Mouse (Mus musculus) midbrain, postnatal 0 days (tissue): ENCODE results near the gene Dda1. TPM values are rescaled to one million over a fixed set of nuclear protein-coding genes. Genes with fewer than 3 reads are reported as not detected.

Source experiments
- ATAC-seq: fragments of 200-750 bp; cut with Nextera tagmentation; 2 replicates; pipeline ENCODE4 v1.8.0; 2017; ENCODE audit warnings: moderate number of reproducible peaks, mild to moderate bottlenecking, moderate TSS enrichment, moderate library complexity; ENCODE audit not compliant: low FRiP score
- DNase-seq: peaks from one replicate; pipeline ENCODE4 v3.0.0-alpha.2; 2015; ENCODE audit warnings: low spot score
- H3K27ac ChIP-seq: fragments of 300-500 bp; sonication (generic); 2 replicates; pipeline ENCODE4 v1.5.1; 2014; ENCODE audit warnings: low read depth, mild to moderate bottlenecking, low read length, mixed read lengths
- H3K27me3 ChIP-seq: fragments of 300-500 bp; sonication (generic); 2 replicates; pipeline ENCODE4 v1.6.1; 2014; ENCODE audit warnings: low read length, control low read depth, mixed read lengths; ENCODE audit not compliant: insufficient read depth
- H3K36me3 ChIP-seq: fragments of 300-500 bp; sonication (generic); 2 replicates; pipeline ENCODE4 v1.6.1; 2014; ENCODE audit warnings: low read length, control low read depth, mixed read lengths; ENCODE audit not compliant: insufficient read depth
- H3K4me1 ChIP-seq: fragments of 300-500 bp; sonication (generic); 2 replicates; pipeline ENCODE4 v1.6.1; 2014; ENCODE audit warnings: mild to moderate bottlenecking, control low read depth, antibody characterized with exemption, low read length, mixed read lengths; ENCODE audit not compliant: insufficient read depth
- H3K4me2 ChIP-seq: fragments of 300-500 bp; sonication (generic); 2 replicates; pipeline ENCODE4 v1.6.1; 2014; ENCODE audit warnings: low read depth, mild to moderate bottlenecking, low read length, mixed read lengths; ENCODE audit not compliant: poor library complexity, severe bottlenecking
- H3K4me3 ChIP-seq: fragments of 300-500 bp; sonication (generic); 2 replicates; pipeline ENCODE4 v1.5.1; 2014; ENCODE audit warnings: low read depth, mild to moderate bottlenecking, low read length, moderate library complexity
- H3K9ac ChIP-seq: fragments of 300-500 bp; sonication (generic); replicated peaks from 2 replicates; pipeline ENCODE4 v1.6.1; 2014; ENCODE audit warnings: mild to moderate bottlenecking, low read length, moderate library complexity, mixed read lengths; ENCODE audit not compliant: poor library complexity, severe bottlenecking
- H3K9me3 ChIP-seq: fragments of 300-500 bp; sonication (generic); 2 replicates; pipeline ENCODE4 v1.6.1; 2016; ENCODE audit warnings: low read length, control low read depth
- CTCF ChIP-seq: IDR thresholded peaks from 2 replicates; pipeline ENCODE4 v1.5.1; 2016; ENCODE audit warnings: antibody characterized with exemption, mild to moderate bottlenecking
- WGBS: fragments of 180-500 bp; shearing (Covaris S2); extraction: QIAGEN DNeasy Blood & Tissue Kit; methylation state at CpG from one replicate; pipeline ENCODE4 v1.1.7; 2014; 5-methylcytosine and 5-hydroxymethylcytosine counted together
- polyA plus RNA-seq: library from polyadenylated mRNA; unstranded; fragments of >200 nt; fragmentation: Nextera tagmentation; extraction: Ambion mirVana; gene quantifications from 2 replicates; pipeline ENCODE4 v1.2.1, GENCODE M21; 2015
- total RNA-seq: library from RNA; depleted of rRNA; stranded (reverse); fragments of >200 nt; gene quantifications from 2 replicates; pipeline ENCODE4 v1.2.3, GENCODE M21; 2014

Dda1 gene
- total and polyA plus RNA-seq, 2 experiments from 2014 or later = 211 to 269 TPM

DNA sequence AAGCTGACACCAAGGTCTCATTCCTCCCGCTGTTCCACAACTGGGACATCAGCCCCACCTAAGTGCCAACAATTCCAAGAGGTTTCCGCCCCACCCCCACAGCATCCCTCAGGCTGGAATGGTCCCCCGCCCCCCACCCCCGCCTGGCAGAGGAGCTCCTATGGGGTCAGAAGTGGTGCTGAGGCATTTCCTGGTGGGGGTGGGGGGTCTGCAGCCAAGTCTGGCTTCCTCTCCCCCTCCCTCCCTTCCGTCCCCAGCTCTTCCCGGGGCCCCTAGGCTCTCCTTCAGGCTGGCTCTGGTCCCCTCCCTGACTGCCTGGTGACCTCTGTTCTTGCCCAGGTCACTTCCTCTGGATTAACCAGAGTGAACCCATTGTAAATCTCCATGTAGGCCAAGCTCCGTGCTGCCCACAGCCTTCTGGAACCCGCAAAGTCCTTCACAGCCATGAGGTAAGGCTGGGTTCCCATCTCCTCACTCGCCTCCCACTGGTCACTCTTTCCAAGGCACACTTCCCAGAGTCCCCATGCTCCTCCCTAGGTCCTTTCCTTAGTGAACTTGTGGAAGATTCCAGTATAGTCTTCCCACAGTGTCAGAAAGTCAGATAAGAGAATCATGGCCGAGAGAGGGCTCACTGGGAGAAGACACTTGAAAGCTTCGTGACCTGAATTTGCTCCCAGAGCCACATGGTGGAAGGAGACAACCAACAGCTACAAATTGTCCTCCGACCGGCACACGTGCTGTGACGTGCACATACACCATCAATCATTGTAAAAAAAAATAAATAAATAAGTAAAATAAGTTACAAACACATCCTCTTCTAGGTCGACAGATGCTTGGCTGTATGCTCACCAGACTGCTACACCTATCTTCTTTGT, 30.1 kb downstream of the Dda1 start:
- TF ChIP-seq CTCF = no peak
- Histone ChIP-seq H3K36me3 (0 out of 2 replicates have a peak, but pooled peaks cover 3% of the 10 kb centered on the region), H3K27me3 (no peaks in the 10 kb centered on the region), H3K4me1 (no peaks in the 10 kb centered on the region), H3K9me3 (no peaks in the 10 kb centered on the region), H3K4me2 (no peak overlapping the region), H3K4me3 (no peak overlapping the region), H3K27ac (no peak overlapping the region), H3K9ac (no peak overlapping the region)
- 50% methylated on average over 16 of the region's 16 CpGs for WGBS
- no peak for ATAC-seq
- DNase-seq = no peak

DNA sequence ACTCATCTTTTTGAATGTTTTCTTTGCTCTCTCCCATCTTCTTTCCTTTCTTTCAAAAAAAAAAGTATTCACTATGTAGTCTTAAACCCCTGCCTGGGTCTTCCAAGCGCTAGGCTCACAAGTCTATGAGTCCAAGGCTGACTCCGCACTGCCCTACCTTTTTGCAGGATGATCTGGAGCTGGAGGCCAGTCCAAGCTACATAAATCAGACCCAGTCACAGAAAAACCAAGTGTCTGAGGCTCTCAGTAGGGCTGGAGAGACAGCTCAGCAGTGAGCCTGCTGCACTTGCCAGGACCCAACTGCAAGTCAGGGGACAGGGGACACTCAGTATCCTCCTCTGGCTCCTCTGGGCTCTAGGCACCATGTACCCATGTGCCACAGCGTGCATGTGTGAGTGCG, 35.4 kb downstream of the Dda1 start:
- peaks cover 29% of the 10 kb centered on the region for H3K27me3 ChIP-seq
- 91% methylated on average over 4 of the region's 4 CpGs for WGBS
- no peak for TF ChIP-seq CTCF

DNA sequence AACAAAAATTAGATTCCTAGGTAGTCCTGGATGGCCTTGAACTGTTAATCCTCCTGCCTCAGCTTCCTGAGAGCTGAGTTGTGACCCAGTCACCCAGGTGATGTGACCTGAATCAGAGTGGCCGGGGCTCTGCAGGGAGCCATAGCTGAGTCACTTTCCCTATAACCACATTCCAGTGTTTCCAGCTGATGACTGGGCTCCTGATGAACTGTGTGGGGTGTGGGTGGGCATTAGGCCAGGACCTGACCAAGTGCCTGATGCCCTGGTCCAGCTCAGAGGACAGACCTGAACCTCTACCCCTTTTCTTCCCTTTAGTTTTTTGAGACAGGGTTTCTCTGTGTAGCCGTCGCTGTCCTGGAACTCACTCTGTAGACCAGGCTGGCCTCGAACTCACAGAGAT, 36.3 kb downstream of the Dda1 start:
- TF ChIP-seq CTCF = no peak
- Histone ChIP-seq H3K9ac (no peak overlapping the region), H3K4me3 (no peak overlapping the region), H3K9me3 (no peaks in the 10 kb centered on the region), H3K4me2 (no peak overlapping the region), H3K36me3 (no peaks in the 10 kb centered on the region), H3K27me3 (peaks cover 34% of the 10 kb centered on the region), H3K4me1 (no peaks in the 10 kb centered on the region), H3K27ac (no peak overlapping the region)
- WGBS = 94% methylated on average over 4 of the region's 4 CpGs
- DNase-seq = no peak
- ATAC-seq = no peak

More for the DNA sequence above, 35.4 kb downstream of the Dda1 start:
- ATAC-seq (no peak), DNase-seq (no peak)
- no peak overlapping the region for H3K27ac ChIP-seq
- no peaks in the 10 kb centered on the region for H3K9me3 ChIP-seq
- no peak overlapping the region for H3K9ac ChIP-seq
- no peaks in the 10 kb centered on the region for H3K4me1 ChIP-seq
- no peaks in the 10 kb centered on the region for H3K36me3 ChIP-seq
- H3K4me3 ChIP-seq = no peak overlapping the region
- no peak overlapping the region for H3K4me2 ChIP-seq

DNA sequence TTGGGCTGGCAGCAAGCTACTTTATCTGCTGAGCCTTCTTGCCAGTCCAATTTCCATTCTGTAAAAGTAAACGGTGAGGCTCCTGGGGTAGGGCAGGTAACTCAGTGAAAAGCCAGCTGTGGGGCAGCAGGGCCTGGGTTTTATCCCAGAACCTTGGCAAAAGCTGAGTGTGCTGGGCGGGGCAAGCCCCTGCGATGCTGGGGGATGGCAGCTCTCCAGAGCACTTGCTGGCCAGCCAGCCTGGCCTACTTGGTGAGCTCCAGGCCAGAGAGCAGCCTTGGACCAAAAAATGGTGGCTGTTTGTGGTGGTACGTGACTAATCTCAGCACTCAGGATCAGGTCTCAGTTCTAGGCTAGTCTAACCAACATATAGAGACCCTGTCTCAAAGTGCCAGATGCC, 37.0 kb downstream of the Dda1 start:
- no peak for TF ChIP-seq CTCF
- H3K36me3 ChIP-seq = no peaks in the 10 kb centered on the region
- H3K4me2 ChIP-seq = no peak overlapping the region
- DNase-seq (no peak), ATAC-seq (no peak)
- no peak overlapping the region for H3K9ac ChIP-seq
- H3K4me1 ChIP-seq = no peaks in the 10 kb centered on the region
- WGBS = 75% methylated on average over 4 of the region's 4 CpGs
- no peak overlapping the region for H3K4me3 ChIP-seq
- no peaks in the 10 kb centered on the region for H3K9me3 ChIP-seq
- no peak overlapping the region for H3K27ac ChIP-seq
- peaks cover 34% of the 10 kb centered on the region for H3K27me3 ChIP-seq

DNA sequence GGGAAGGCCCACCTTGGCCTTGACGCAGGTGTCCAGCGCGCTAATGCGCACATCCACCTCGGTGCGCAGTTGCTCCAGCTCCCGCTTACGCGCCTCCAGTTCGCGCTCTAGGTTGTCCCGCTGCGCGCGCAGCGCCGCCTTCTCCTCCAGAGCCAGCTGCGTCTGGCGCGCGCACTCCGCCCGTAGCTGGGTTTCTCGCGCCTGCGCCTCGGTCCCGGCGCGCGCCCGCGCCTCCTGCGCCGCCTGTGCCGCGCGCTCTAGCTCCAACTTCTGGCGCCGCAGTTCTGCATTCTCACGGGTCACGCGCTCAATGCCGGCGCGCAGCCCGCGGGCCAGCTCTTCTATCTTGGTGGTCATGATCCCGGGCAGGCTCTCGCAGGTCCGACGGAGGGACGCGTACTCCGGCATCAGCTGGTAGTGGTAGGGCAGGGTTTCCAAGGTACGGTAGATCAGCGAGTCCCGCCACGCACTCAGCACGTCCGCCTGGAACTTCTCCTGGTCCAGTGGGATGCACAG, 38.6 kb downstream of the Dda1 start:
- Histone ChIP-seq H3K4me3 (peak overlapping the region; percentile 37), H3K4me1 (no peaks in the 10 kb centered on the region), H3K27ac (no peak overlapping the region), H3K9me3 (no peaks in the 10 kb centered on the region), H3K4me2 (peak overlapping the region; percentile 57), H3K9ac (peak overlapping the region; percentile 33), H3K27me3 (peaks cover 41% of the 10 kb centered on the region), H3K36me3 (no peaks in the 10 kb centered on the region)
- WGBS = under 1% methylated on average over 61 of the region's 61 CpGs
- DNase-seq = peak; percentile 90
- peak; percentile 79 for ATAC-seq
- no peak for TF ChIP-seq CTCF

DNA sequence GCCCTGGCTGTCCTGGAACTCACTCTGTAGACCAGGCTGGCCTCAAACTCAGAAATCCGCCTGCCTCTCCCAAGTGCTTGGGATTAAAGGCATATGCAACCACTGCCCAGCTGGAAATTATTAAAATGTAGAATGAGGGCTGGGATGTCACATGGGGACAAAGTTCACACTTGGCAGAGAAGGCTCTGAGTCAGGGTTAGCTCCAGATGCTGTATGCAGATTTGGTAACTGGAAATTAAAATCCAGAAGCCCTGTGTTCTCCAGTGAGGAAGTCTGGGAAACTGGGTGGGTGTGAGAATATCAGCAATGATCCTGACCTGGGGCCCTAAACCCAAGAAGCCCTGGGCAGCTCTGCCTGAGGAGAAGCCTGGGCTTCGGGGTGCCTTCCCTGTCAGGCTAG, 40.3 kb downstream of the Dda1 start:
- DNase-seq (no peak), ATAC-seq (no peak)
- peaks cover 41% of the 10 kb centered on the region for H3K27me3 ChIP-seq
- WGBS = 64% methylated on average over 2 of the region's 2 CpGs
- no peak for TF ChIP-seq CTCF
- no peak overlapping the region for H3K4me2 ChIP-seq
- H3K9me3 ChIP-seq = no peaks in the 10 kb centered on the region
- no peak overlapping the region for H3K4me3 ChIP-seq
- H3K36me3 ChIP-seq = no peaks in the 10 kb centered on the region
- H3K27ac ChIP-seq = no peak overlapping the region
- no peaks in the 10 kb centered on the region for H3K4me1 ChIP-seq
- no peak overlapping the region for H3K9ac ChIP-seq
